Mouse (Mus musculus) lung, adult 10 weeks (tissue): ENCODE data around the gene Cep128. TPM values are rescaled to one million over a fixed set of nuclear protein-coding genes. Genes with fewer than 3 reads are reported as not detected.

Experiments used
- polyA plus RNA-seq: library from polyadenylated mRNA; stranded (reverse); fragments of 350-450 nt; fragmentation: Illumina TruSeq; extraction: RNeasy Lipid Tissue Mini Kit (QIAGEN cat#74804); gene quantifications from one replicate; pipeline ENCODE4 v1.2.3, GENCODE M21; 2014; ENCODE audit warnings: low read depth, low replicate concordance; ENCODE audit not compliant: insufficient read depth

The Cep128 gene
- 2.8 TPM for polyA plus RNA-seq

DNA sequence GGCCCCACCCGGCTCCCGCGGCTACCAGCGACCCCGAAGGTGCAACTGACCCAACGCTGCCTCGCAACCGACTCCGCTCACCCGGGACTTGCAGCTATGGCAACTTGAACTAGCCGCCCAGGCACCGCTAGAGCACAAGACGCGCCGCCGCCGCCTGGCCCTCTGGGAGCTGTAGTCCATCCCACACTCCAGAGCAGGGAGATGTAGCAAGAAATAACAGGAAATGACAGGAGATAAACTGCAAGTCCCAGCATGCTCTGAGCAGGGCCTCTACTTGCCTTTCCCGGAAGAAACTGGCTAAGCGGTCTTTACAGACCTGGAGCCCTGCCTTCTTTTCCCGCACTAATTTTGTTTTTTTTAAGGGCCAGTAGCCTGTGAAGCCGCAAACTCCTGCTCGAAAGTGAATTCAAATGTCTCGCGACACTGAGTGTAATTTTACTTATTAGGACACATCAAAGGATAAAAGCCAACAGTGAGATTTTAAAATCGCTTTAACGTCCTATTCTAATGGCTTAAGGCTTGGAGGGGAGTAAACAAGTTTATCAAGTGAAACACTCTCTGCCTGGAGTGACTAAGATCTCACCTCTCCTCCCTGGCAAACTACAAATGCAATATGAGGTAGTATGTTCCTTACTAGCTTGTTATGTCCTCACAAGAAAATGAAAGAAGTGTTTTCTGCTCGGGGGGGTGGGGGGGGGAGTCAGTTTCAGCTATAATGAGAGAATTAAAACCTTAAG, at the start of gene Cep128, which contains the start of gene Tshr:
Gene Cep128, minus strand, starts transcription at position 129 of the 737 bp plus-strand sequence.
Gene Tshr, plus strand, starts transcription at position 283 of the 737 bp plus-strand sequence.

Other genes starting within 250 kb of the Cep128 start
- 0.51 TPM for gene Tshr, start 154 bp upstream of the Cep128 start, polyA plus RNA-seq
- 8.6 TPM for gene Gtf2a1, start 206.1 kb upstream of the Cep128 start, polyA plus RNA-seq